Mouse (Mus musculus) embryonic facial prominence, embryonic 15.5 days (tissue): ENCODE measurements around the gene Ripk4. TPM values are rescaled to one million over a fixed set of nuclear protein-coding genes. Genes with fewer than 3 reads are reported as not detected.

Experiments
- ATAC-seq: fragments of 200-750 bp; cut with Nextera tagmentation; 2 replicates; pipeline ENCODE4 v1.8.0; 2017; ENCODE audit warnings: low read depth, moderate TSS enrichment; ENCODE audit not compliant: insufficient number of reproducible peaks, low FRiP score, low TSS enrichment
- H3K27ac ChIP-seq: fragments of 300-500 bp; sonication (generic); replicated peaks from 2 replicates; pipeline ENCODE4 v1.5.1; 2015; ENCODE audit warnings: mild to moderate bottlenecking, inconsistent platforms
- H3K27me3 ChIP-seq: fragments of 300-500 bp; sonication (generic); 2 replicates; pipeline ENCODE4 v1.6.1; 2015; ENCODE audit warnings: inconsistent platforms
- H3K36me3 ChIP-seq: fragments of 300-500 bp; sonication (generic); 2 replicates; pipeline ENCODE4 v1.6.1; 2015; ENCODE audit warnings: mild to moderate bottlenecking, inconsistent platforms
- H3K4me1 ChIP-seq: fragments of 300-500 bp; sonication (generic); 2 replicates; pipeline ENCODE4 v1.6.1; 2015; ENCODE audit warnings: inconsistent platforms
- H3K4me2 ChIP-seq: fragments of 300-500 bp; sonication (generic); replicated peaks from 2 replicates; pipeline ENCODE4 v1.6.1; 2015; ENCODE audit warnings: mild to moderate bottlenecking, inconsistent platforms
- H3K4me3 ChIP-seq: fragments of 300-500 bp; sonication (generic); replicated peaks from 2 replicates; pipeline ENCODE4 v1.5.1; 2015; ENCODE audit warnings: mild to moderate bottlenecking, inconsistent platforms
- H3K9ac ChIP-seq: fragments of 300-500 bp; sonication (generic); 2 replicates; pipeline ENCODE4 v1.6.1; 2015; ENCODE audit warnings: inconsistent platforms
- H3K9me3 ChIP-seq: fragments of 300-500 bp; sonication (generic); replicated peaks from 2 replicates; pipeline ENCODE4 v1.6.1; 2016; ENCODE audit warnings: inconsistent platforms
- WGBS: fragments of 180-500 bp; shearing (Covaris S2); methylation state at CpG from one replicate; pipeline ENCODE4 v1.1.7; 2015; 5-methylcytosine and 5-hydroxymethylcytosine counted together
- polyA plus RNA-seq: library from polyadenylated mRNA; unstranded; fragments of >200 nt; fragmentation: Nextera tagmentation; extraction: Ambion mirVana; gene quantifications from 2 replicates; pipeline ENCODE4 v1.2.1, GENCODE M21; 2015

Gene Ripk4
- polyA plus RNA-seq, 1 experiment from 2014 or later: 29.1 TPM

- 0 out of 2 replicates have a peak, but pooled peaks have one; percentile 30 for ATAC-seq
- Histone ChIP-seq H3K9ac (no peak overlapping the region), H3K9me3 (no peaks in the 10 kb centered on the region), H3K36me3 (no peaks in the 10 kb centered on the region), H3K4me3 (no peak overlapping the region), H3K27me3 (no peaks in the 10 kb centered on the region), H3K4me1 (no peaks in the 10 kb centered on the region; the same call in 1 of the 2 replicates), H3K27ac (no peak overlapping the region), H3K4me2 (no peak overlapping the region)
- WGBS: 45% methylated on average over 9 of the region's 9 CpGs
Measured at GRCm38 (mm10) chr16:97734760-97735322, 28.7 kb downstream of the Ripk4 start.

GRCm38 (mm10) chr16:97733599-97733998 is 30.0 kb downstream of the Ripk4 start:
- 72% methylated on average over 2 of the region's 2 CpGs for WGBS

GRCm38 (mm10) chr16:97730321-97730720 is 33.3 kb downstream of the Ripk4 start:
- H3K36me3 ChIP-seq: no peaks in the 10 kb centered on the region
- H3K9me3 ChIP-seq: no peaks in the 10 kb centered on the region
- H3K4me3 ChIP-seq: no peak overlapping the region
- no peak overlapping the region for H3K9ac ChIP-seq
- no peak for ATAC-seq
- H3K4me2 ChIP-seq: no peak overlapping the region
- H3K27me3 ChIP-seq: no peaks in the 10 kb centered on the region
- no peak overlapping the region for H3K27ac ChIP-seq
- WGBS: 79% methylated on average over 1 of the region's 1 CpGs
- no peaks in the 10 kb centered on the region for H3K4me1 ChIP-seq

More at GRCm38 (mm10) chr16:97733599-97733998, 30.0 kb downstream of the Ripk4 start:
- Histone ChIP-seq H3K4me2 (no peak overlapping the region), H3K27me3 (no peaks in the 10 kb centered on the region), H3K4me1 (no peaks in the 10 kb centered on the region; the same call in 1 of the 2 replicates), H3K27ac (no peak overlapping the region), H3K36me3 (no peaks in the 10 kb centered on the region), H3K9me3 (no peaks in the 10 kb centered on the region), H3K4me3 (no peak overlapping the region), H3K9ac (no peak overlapping the region)
- no peak for ATAC-seq

GRCm38 (mm10) chr16:97726436-97726835 is 37.2 kb downstream of the Ripk4 start:
- ATAC-seq: no peak
- Histone ChIP-seq H3K27me3 (no peaks in the 10 kb centered on the region), H3K4me1 (no peaks in the 10 kb centered on the region), H3K4me2 (no peak overlapping the region), H3K9me3 (no peaks in the 10 kb centered on the region), H3K9ac (no peak overlapping the region), H3K27ac (no peak overlapping the region), H3K36me3 (no peaks in the 10 kb centered on the region), H3K4me3 (no peak overlapping the region)
- WGBS: 54% methylated on average over 3 of the region's 3 CpGs

GRCm38 (mm10) chr16:97720093-97720492 is 43.5 kb downstream of the Ripk4 start:
- H3K9ac ChIP-seq: no peak overlapping the region
- 95% methylated on average over 1 of the region's 1 CpGs for WGBS
- H3K4me3 ChIP-seq: no peak overlapping the region
- no peaks in the 10 kb centered on the region for H3K9me3 ChIP-seq
- no peak for ATAC-seq
- no peak overlapping the region for H3K27ac ChIP-seq
- H3K4me1 ChIP-seq: no peaks in the 10 kb centered on the region
- no peaks in the 10 kb centered on the region for H3K36me3 ChIP-seq
- H3K4me2 ChIP-seq: no peak overlapping the region
- no peaks in the 10 kb centered on the region for H3K27me3 ChIP-seq

- H3K4me2 ChIP-seq: no peak overlapping the region
- H3K9ac ChIP-seq: no peak overlapping the region
- H3K4me1 ChIP-seq: no peaks in the 10 kb centered on the region
- no peak for ATAC-seq
- H3K27ac ChIP-seq: no peak overlapping the region
- H3K36me3 ChIP-seq: no peaks in the 10 kb centered on the region
- no peak overlapping the region for H3K4me3 ChIP-seq
- H3K27me3 ChIP-seq: no peaks in the 10 kb centered on the region
- H3K9me3 ChIP-seq: no peaks in the 10 kb centered on the region
Measured at GRCm38 (mm10) chr16:97719392-97719983, 44.1 kb downstream of the Ripk4 start.

- Histone ChIP-seq H3K4me3 (no peak overlapping the region), H3K36me3 (no peaks in the 10 kb centered on the region), H3K27me3 (no peaks in the 10 kb centered on the region), H3K9me3 (no peaks in the 10 kb centered on the region), H3K4me2 (no peak overlapping the region), H3K27ac (no peak overlapping the region), H3K4me1 (no peaks in the 10 kb centered on the region), H3K9ac (no peak overlapping the region)
- no peak for ATAC-seq
- WGBS: 79% methylated on average over 6 of the region's 6 CpGs
Measured at GRCm38 (mm10) chr16:97716567-97716966, 47.0 kb downstream of the Ripk4 start.

- no peak for ATAC-seq
- Histone ChIP-seq H3K27ac (no peak overlapping the region), H3K4me2 (no peak overlapping the region), H3K36me3 (no peaks in the 10 kb centered on the region), H3K4me1 (no peaks in the 10 kb centered on the region), H3K9ac (no peak overlapping the region), H3K4me3 (no peak overlapping the region), H3K27me3 (no peaks in the 10 kb centered on the region), H3K9me3 (no peaks in the 10 kb centered on the region)
Measured at GRCm38 (mm10) chr16:97712129-97712528, 51.5 kb downstream of the Ripk4 start.

- 54% methylated on average over 1 of the region's 1 CpGs for WGBS
- Histone ChIP-seq H3K9me3 (no peaks in the 10 kb centered on the region), H3K4me1 (no peaks in the 10 kb centered on the region), H3K9ac (no peak overlapping the region), H3K4me2 (no peak overlapping the region), H3K4me3 (no peak overlapping the region), H3K36me3 (no peaks in the 10 kb centered on the region), H3K27me3 (no peaks in the 10 kb centered on the region), H3K27ac (no peak overlapping the region)
- ATAC-seq: no peak
Measured at GRCm38 (mm10) chr16:97701871-97702270, 61.7 kb downstream of the Ripk4 start.

GRCm38 (mm10) chr16:97697769-97698168 is 65.8 kb downstream of the Ripk4 start:
- no peak overlapping the region for H3K27ac ChIP-seq
- no peak overlapping the region for H3K4me2 ChIP-seq
- H3K36me3 ChIP-seq: no peaks in the 10 kb centered on the region
- ATAC-seq: no peak
- H3K4me1 ChIP-seq: no peaks in the 10 kb centered on the region
- 14% methylated on average over 1 of the region's 1 CpGs for WGBS
- no peaks in the 10 kb centered on the region for H3K9me3 ChIP-seq
- H3K27me3 ChIP-seq: no peaks in the 10 kb centered on the region
- no peak overlapping the region for H3K4me3 ChIP-seq
- no peak overlapping the region for H3K9ac ChIP-seq

GRCm38 (mm10) chr16:97695709-97696108 is 67.9 kb downstream of the Ripk4 start:
- no peak for ATAC-seq
- H3K4me3 ChIP-seq: no peak overlapping the region
- 78% methylated on average over 4 of the region's 4 CpGs for WGBS
- H3K9ac ChIP-seq: no peak overlapping the region
- no peaks in the 10 kb centered on the region for H3K9me3 ChIP-seq
- no peaks in the 10 kb centered on the region for H3K36me3 ChIP-seq
- H3K4me1 ChIP-seq: no peaks in the 10 kb centered on the region
- H3K4me2 ChIP-seq: no peak overlapping the region
- no peak overlapping the region for H3K27ac ChIP-seq
- no peaks in the 10 kb centered on the region for H3K27me3 ChIP-seq
